Mouse (Mus musculus) c-Kit-negative CD71-positive TER-119-positive erythroid progenitor cells, embryonic 14.5 days (primary cell): Measurements from ENCODE around the gene Ikzf4.

Source experiments
- DNase-seq: peaks from one replicate; pipeline ENCODE4 v3.0.0-alpha.2; 2013; ENCODE audit warnings: low read depth, low spot score

The Ikzf4 gene

DNA sequence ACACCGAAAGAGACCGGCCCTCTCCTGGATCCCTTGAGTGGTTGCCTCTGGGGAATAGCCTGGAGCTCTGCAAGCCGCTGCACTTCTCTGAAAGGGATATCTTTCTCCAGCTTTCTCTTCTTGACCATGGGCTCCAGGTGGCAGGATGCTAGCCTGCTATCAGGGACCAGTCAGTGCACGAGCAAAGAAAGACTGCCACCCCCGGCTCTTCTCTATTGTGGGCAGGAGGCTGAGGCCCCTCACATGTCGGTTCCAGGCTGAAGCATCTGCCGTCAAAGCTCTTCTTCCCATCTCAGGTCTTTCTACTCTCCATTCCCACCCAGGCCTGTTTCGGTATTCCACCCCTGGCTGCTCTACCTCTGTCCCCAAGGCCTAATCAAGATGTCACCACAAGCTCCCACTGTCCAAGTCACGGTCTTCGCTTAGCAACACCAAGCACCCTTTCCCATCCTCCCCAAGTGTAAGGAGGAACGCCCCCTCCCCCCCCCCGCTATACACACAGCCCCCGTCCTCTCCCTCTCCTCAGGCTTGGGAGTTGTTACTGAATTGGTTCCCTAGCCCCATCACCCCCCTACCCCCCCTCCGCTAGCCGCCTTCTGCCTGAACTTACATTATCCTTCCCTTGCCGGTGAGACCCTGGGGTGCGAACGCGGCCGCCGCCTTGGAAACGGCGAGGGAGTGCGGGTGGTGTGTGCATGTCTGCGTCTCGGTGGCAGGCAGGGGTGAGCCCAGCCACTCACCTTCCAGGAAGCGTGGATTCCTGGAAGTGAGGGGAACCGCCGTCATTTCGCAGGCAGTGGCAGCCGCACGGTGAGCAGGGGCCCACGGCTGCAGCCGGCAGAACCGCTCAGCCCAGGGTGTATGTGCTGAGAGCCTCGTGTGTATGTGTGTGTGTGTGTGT is at the start of gene Ikzf4:
Gene Ikzf4, minus strand, starts transcription at position 881 of the 901 bp plus-strand sequence.
- no peak for DNase-seq

DNA sequence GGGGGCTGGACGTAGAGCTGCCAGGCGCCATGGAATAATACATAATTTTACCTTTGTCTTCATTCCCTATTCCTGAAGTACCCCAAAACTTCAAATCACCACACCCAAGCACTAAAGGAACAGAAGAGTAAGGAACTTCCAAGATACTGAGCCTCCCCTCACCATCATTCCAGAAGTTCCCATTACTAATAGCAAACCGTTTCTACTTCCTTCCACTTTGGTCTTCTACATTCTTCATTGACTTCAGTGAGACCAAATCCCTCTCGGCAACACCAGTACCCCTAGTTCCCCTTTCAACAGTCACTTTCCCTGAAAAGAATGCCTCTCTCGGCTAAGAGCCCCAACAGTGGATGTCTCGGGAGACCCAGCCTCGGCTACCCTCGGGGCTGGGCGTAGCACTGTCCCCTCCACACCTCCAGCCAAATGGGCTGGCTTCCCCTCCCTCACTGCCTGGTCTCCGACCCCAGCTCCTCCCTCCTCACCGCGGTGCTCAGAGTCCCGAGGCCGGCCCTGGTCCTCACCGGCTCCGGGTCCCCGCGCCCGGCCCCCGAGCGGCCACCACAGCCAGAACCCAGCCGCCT is 49.7 kb upstream of the Ikzf4 start:
- no peak for DNase-seq

DNA sequence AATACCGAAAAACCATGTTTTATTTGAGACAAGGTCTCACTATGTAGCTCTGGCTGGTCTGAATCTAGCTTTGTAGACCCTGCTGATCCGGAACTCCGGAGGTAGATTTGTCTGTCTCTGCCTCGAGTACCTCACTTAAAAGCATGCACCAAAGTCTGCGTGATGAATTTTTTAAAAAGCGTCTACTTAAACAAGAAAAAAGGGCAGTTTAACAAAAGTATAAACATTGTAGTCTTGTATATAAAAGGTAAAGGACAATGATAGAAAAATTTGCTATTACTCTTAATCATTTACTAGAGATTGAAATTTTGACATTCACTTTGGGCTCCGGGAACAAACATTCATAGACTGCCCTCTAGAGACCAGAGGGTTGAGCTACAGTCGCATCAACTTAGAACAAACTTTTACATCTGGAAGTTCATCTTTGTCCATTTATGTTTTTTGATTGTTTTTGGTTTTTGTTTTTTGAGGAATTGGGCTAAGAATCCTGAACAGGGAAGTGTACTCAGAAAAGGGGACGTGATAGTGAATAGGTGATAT is 28.7 kb upstream of the Ikzf4 start:
- DNase-seq: peak; percentile 51

DNA sequence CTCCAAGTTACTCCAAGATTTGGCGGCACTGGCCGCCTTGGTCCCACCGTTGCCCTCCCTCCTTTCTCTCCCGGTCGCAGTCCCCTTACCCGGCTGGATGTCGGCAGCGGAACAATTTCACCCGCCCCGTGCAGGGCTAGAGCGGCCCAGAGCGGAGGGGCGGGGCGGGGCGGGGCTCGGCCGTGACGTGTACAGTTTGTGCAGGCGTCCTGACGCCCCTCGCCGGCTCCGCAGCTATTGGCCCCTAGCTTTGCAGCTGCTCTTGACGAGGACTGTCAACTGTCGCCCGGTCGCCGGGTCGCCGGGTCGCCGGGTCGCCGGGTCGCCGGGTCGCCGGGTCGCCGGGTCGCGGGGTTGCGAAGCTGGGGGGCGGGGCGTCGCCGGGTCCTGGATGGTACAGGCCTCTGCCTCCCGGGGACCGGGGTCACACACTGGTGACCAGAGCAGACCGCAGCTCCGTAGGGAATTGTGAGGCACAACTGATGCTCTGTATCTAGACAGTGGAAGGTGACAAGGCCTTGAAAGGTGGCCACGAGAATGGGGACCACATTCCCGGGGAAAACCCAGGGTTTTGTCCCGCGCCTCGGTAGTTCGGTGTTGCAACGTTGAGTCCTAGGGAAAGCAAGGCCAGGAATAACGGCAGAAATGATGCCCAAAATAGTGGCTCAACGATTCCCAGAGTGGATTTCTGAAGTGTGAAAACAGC is 28.1 kb upstream of the Ikzf4 start, which contains the start of gene Suox:
Gene Suox, minus strand, starts transcription at position 311 of the 706 bp plus-strand sequence.
- peak; percentile 49 for DNase-seq

DNA sequence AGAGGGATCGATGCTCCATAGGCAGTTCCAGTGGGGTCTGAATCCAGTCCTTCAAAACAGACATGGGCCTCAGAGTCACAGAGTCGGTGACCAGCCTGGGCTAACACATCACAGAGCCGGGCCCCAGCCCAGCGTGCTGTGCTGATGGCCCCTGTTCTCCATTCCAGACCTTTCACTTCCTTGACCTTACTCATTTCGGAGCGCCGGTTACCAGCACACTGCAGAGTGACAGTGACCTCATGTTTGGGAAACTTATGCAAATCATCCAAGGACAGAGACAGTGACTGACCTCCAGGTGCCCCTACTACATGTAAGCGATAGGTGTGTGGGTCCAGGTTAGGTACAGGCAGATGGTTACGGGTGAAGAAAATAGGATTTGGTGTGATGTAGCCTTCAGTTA is 25.4 kb upstream of the Ikzf4 start:
- DNase-seq: no peak

DNA sequence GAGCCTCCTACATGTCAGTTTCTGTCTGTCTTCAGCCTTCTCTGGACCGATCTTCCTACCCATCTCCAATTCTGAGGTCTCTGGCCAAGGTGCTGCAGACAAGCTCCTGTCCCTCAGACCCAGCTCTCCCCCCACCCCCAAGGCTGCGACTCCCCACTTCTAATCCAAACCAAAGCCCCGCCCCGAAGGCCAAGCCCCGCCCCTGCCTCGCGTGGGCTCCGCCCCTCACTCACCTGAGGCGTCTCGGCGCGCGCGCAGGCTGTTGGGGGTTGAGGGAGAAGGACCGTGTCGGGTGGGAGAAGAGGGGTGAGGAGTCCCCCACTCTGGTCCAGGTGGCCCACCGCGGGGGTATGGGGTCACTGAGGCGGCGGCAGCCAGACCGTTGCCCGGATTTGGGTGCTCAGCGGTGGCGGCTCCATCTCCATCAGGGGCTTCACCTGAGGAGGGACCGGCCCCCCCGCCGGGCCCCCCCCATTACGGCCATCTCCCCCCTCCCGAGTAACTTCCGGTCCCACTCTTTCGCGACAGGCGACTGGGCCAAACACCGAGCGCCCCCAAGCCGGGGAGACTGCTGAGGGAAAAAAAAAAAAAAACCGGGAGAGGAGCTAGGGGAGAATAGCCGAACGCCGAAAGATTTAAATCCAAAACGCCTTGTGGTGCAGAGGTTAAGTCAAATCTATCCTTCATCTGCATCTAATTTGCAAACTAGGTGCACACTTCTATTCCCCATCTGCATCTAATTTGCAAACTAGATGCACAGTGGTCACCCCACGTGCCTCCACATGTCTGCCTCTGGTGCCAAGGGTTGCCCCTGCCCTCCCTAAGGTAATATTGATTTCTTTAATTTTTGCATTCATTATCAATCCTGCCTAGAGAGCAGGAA is 23.2 kb upstream of the Ikzf4 start:
- no peak for DNase-seq

DNA sequence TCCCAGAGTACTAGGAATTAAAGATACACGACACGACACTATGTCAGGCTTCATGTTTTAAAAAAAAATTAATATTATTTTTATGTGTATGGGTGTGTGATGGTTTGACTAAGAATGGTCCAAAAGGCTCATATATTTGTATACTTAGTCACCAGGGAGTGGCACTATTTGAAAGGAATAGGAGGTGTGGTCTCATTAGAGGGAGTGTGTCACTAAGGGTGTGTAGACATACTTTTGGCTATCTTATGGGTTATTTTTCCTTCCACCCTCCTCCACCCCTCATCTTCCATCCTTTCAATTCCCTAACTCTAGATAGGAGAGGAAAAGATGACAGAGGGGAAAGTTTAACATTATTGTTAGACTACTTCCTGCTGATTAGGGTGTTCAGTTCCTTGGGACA is 20.0 kb upstream of the Ikzf4 start:
- DNase-seq: no peak

DNA sequence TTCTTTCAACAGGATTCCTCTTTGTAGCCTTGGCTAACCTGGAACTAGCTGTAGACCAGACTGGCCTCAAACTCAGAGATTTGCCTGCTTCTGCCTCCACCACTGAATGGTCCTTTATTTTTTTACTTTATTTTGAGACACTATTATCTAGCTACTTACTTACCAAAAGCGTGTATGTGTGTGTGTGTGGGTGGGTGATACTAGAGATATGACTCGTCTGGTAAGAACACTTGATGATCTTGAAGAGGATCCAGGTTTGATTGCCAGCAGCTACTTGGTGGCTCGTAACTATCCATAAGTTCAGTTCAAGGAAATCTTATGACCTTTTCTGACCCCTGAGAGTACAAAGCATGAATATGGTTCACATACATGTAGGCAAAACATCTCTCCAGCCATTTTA is 19.5 kb upstream of the Ikzf4 start:
- DNase-seq: no peak

DNA sequence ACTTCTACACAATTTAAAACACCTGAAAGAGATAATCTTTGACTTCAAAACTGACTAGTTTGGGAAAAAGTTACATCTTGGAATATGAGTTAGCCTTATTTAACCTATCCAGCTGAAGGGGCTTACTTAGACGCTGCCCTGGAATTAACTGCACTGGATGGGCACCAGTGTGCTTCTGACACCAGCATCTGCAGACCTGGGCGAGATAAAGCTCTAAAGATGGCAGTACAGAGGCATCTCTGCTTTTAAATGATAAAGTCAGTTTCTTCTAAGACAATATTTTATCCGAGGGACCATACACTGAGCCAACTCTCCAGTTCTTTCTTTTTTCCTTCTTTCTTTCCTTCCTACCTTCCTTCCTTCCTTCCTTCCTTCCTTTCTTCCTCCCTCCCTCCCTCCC is 19.0 kb upstream of the Ikzf4 start:
- DNase-seq: no peak

DNA sequence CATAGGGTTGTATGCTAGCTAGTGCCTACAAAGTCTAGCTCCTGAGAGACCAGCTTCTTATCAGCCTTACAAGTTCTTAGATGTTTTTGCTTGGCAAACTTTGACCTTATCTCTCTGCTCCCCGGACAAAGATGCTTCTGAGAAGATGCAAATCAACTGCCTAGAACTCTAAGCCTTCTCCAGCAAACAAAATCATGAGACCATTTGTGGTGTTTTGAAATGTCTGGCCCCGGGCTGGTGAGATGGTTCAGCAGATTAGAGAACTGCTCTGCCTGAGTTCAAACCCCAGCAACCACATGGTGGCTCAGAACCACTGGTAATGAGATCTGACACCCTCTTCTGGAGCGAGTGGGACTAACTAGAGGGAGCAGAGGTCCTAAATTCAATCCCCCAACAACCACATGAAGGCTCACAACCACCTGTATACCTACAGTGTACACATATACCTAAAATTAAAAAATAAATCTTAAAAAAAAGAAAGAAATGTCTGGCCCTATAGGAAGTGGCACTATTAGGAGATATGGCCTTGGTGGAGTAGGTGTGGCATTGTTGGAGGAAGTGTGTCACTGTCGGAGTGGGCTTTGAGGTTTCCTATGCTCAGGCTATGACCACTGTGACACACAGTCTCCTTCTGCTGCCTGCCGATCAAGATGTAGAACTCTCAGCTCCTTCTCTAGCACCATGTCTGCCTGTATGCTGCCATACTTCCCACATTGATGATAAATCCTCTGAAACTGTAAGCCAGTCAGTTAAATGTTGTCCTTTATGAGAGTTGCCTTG is 17.8 kb upstream of the Ikzf4 start:
- DNase-seq: no peak

DNA sequence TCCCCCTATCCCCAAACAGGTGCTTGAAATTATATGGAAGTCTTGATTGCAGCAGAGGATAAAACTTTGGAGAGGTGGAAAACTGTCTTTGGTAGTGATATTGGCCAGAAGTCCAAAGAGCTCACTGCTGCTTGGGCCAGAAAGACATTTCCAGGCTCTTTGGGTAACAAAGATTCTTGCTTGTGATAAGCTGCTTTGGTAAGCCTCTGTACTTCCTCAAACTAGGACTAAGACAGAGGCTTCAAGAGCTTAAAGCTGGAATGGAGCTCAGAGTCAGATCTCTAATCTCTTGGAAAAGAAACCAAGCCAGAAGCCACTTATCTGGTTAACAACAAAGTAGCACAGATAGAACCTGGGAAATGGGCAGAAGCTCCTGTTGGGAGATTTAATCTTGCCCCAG is 16.7 kb upstream of the Ikzf4 start:
- no peak for DNase-seq

DNA sequence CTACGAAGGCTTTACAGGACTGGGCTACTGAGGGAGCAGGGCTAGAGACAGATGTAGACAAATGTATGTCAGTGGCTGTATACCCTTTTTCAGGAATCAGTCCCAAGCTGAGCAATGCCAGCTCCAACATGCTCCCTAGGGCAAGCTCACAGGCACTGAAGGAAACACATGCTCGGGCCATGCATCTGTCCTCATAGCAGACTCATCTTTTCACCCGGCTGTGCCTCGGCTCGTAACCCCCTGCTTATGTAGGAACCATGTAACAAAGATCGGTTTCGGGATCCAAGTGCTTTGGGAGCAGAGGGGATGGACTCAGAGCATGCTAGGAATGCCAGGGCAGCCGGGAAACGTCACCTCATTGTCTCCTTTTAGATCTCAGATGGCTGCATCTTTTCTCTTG is 13.7 kb upstream of the Ikzf4 start:
- no peak for DNase-seq

DNA sequence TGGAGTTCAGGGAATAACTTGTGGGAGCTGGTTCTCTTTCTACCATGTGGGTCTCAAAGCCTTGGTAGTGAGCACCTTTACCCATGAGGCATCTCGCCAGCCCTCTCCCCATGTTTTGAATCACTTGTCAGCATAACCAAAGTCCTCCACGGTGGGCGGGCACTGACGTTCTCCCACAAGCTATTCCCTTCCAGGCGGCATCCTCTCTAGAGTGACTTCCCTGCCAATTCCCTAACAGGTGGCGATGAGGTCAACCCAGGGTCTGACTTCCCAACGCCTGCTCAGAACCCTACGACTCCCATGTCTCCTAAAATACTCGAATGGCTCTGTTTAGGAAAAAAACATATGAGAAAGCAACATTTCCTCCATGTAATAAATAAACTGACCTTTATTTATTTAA is 12.1 kb upstream of the Ikzf4 start:
- DNase-seq: no peak

DNA sequence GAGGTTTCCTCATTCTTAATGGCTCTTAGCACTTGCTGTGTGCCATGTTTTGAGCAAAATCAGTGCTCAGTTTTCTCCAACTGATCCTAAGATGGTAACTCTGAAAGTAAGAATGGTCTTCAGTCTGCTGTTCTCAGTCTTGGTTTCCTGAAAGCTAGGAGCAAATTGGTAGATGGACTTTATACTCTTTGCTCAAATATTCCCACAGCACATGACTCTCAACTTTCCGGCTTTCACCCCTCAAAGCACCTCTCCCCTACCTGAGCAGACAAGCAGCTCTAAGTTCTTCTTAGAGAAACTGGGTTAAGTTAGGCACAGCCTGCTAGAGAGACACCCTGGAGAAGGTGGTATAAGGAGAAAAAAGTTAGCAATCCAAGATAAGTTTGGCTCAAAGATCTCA is 10.9 kb upstream of the Ikzf4 start:
- DNase-seq: no peak

DNA sequence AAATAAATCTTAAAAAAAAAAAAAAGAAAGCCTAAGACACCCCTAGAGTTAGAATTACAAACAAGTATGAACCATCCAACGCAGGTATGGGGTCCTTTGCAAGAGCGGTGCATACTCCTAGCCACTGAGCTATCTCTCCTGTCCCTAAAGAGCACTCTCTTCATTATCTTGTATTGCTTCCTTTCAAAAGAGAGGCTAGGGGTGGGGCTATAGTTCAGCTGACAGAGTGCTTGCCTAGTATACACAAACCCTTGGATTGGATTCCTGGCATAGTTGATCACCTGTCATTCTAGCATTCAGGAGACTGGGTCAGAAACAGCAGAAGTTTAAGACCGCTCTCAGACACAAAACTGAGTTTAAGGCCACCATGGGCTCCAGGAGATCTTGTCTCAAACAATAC is 9.5 kb upstream of the Ikzf4 start:
- no peak for DNase-seq

DNA sequence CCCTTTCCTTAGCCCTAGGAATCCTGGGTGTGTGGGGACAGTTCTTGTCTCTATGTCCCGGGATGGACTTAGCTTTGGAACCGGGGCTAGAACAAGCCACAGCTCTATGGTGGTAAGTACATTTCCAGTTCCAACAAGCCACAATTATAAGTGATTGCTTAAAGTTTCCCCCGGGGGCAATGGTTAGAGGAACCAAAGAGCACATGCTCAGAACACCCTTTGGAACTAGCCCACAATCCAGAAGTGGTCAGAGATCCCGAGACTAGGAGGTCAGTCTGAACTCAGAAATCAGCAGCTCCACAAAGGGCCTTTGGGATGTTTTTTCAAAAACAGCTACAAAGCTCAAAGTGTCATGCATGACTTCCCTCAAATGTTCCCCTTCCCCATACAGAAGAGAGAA is 8.1 kb upstream of the Ikzf4 start:
- DNase-seq: no peak

DNA sequence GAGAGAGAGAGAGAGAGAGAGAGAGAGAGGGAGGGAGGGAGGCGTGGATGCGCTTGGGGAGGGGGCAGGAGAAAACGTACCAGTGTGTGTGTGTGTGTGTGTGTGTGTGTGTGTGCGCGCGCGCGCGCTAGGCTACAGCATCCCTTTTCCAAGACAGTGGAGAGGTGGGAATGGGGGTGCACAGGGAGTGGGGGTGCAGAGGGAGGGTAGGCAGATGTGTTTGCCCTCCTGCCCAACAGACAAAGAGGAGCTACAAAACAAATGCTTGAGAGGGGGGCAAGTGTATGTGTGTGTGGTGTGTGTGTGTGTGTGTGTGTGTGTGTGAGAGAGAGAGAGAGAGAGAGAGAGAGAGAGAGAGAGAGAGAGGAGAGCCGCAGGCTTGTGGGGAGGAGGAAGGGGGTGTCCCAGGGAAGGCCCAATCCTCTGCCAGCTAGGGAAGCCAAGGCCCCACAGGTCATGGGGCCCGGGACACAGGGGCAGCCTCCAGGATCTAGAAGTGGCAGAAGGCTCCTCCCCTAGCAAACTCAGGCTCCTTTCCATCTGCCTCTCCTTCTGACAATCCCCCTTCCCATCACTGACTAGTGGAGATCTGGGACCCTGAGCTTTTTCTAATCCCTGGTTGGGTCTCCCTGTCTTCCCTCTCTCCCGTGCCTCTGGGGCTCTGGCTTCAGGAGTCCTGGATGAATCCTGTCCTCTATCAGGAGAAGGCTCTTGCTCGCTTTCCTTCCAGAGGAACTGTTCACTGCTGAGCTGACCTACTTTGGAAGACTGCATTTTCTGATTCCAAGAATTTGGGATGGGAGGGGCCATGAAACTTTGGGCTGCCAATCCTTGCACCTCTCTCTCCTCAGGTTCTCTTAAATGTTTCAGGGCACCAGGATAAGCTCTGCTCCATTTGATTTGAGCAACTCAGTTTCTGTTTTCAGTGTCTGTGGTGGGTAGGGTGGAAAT is 623 bp upstream of the Ikzf4 start:
- DNase-seq: no peak

DNA sequence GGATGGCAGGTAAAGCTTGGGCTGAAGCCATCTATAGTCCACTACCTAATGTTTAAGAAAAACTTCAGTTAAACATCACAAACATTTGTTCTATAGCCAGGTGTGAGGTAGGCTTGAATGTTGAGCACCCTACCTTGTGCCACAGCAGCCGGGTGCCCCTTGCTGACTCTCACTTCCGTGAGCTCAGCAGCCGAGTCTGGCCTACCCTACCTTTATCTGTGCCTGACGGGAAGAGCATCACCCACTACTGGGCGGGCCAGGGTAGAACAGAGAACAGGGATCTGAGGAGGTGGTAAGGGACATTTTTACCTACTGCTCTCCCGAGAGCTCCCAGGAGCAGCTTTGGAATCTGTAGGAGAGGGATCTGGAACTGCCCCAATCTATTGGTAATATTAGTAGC is 3.0 kb downstream of the Ikzf4 start:
- no peak for DNase-seq

DNA sequence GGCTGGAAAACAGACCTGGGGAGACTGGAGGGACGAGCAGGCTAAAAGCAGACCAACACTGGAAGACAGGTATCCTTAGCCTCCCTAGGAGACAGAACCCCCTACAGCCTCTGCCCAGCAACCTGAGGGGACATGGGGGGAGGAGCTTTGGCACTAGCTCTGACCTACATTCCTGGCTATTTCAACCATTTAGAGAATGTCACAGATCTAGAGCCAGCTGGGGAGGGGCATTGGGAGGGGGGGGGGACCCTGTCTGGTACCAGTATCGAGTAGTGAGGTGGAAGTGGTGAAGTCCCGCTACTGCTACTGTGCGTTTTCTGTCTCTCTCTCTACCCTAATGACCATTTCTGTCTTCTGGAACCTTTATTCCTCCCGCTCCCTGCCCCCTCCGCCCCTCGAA is 3.9 kb downstream of the Ikzf4 start:
- DNase-seq: no peak
